Mouse (Mus musculus): ENCODE measurements around the gene Srgn.
A peak's percentile ranks its signal among the peaks of the same experiment; 100 is the strongest.

DNA sequence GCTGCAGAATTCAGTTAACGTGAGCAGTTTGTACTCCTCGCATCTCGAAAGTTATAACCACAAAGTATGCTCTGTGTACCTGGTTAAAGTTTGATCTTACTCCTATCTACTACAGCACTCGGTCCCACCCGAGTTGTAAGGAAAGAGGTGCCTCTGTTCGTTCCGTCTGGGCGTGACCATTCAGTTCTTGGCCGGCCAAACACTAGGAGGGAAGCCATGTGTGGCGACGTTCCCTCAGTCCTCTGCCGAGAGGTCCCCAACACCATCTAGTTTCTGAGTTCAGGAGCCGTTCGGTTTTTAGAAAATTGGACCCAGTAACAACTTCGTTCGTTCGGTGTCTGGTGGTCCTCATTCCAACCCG lies 77.0 kb downstream of the Srgn start:
- TF ChIP-seq CTCF (IDR thresholded peaks at IDR 0.05; ENCODE audit: control insufficient read depth, insufficient read depth, insufficient replicate concordance, low read depth, low read length) (0 out of 2 replicates have a peak, but pooled peaks have one; percentile 6), POLR2A (IDR thresholded peaks at IDR 0.05; ENCODE audit: control insufficient read depth, low read depth, low read length) (peak; percentile 36; the same call in 1 of the 2 replicates)

Measured in testis, adult 2 months (tissue).